Mouse (Mus musculus): ENCODE data around the gene Tmem14c. TPM values are rescaled to one million over a fixed set of nuclear protein-coding genes. Genes with fewer than 3 reads are reported as not detected.

The Tmem14c gene
- polyA plus RNA-seq, 1 experiment = 91.8 TPM

GRCm38 (mm10) chr13:41006244-41006643, 9.8 kb upstream of the Tmem14c start:
- no peak overlapping the region for H3K4me3 ChIP-seq (ENCODE audit: insufficient read depth, low read length)
- peaks cover 3% of the 10 kb centered on the region for H3K4me1 ChIP-seq (ENCODE audit: control insufficient read depth, insufficient read depth, low read length)
- no peak overlapping the region for H3K27ac ChIP-seq (ENCODE audit: insufficient read depth, low read length)
- TF ChIP-seq POLR2A (IDR thresholded peaks at IDR 0.05; ENCODE audit: low read depth, low read length) = no peak
- no peak for TF ChIP-seq CTCF (IDR thresholded peaks at IDR 0.05; ENCODE audit: borderline replicate concordance, insufficient read depth, low read length)

GRCm38 (mm10) chr13:41008271-41008670, 7.8 kb upstream of the Tmem14c start:
- TF ChIP-seq POLR2A (IDR thresholded peaks at IDR 0.05; ENCODE audit: low read depth, low read length) = no peak
- no peak for TF ChIP-seq CTCF (IDR thresholded peaks at IDR 0.05; ENCODE audit: borderline replicate concordance, insufficient read depth, low read length)
- Histone ChIP-seq H3K27ac (ENCODE audit: insufficient read depth, low read length) (no peak overlapping the region), H3K4me3 (ENCODE audit: insufficient read depth, low read length) (no peak overlapping the region), H3K4me1 (ENCODE audit: control insufficient read depth, insufficient read depth, low read length) (no peaks in the 10 kb centered on the region)

DNA sequence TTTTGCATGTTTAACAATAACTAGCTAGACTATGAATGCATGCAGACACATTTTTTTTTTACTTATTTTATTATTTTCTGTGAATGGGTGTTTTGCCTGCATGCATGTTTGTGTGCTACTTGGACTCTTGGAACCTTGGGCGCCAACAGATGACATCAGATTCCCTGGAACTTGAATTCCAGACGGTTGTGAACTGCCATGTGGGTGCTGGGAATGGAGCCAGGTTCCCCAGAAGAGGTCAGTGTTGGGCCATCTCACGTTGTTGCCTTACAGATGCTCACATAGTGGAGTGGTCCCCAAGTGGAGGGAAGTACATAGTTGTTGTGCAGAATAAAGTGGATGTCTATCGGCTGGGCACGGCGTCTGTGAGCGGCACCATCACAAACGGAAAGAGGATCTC, 7.1 kb upstream of the Tmem14c start:
- TF ChIP-seq POLR2A (IDR thresholded peaks at IDR 0.05; ENCODE audit: low read depth, low read length) (no peak), CTCF (IDR thresholded peaks at IDR 0.05; ENCODE audit: borderline replicate concordance, insufficient read depth, low read length) (no peak)
- Histone ChIP-seq H3K4me3 (ENCODE audit: insufficient read depth, low read length) (no peak overlapping the region), H3K27ac (ENCODE audit: insufficient read depth, low read length) (no peak overlapping the region), H3K4me1 (ENCODE audit: control insufficient read depth, insufficient read depth, low read length) (no peaks in the 10 kb centered on the region)

DNA sequence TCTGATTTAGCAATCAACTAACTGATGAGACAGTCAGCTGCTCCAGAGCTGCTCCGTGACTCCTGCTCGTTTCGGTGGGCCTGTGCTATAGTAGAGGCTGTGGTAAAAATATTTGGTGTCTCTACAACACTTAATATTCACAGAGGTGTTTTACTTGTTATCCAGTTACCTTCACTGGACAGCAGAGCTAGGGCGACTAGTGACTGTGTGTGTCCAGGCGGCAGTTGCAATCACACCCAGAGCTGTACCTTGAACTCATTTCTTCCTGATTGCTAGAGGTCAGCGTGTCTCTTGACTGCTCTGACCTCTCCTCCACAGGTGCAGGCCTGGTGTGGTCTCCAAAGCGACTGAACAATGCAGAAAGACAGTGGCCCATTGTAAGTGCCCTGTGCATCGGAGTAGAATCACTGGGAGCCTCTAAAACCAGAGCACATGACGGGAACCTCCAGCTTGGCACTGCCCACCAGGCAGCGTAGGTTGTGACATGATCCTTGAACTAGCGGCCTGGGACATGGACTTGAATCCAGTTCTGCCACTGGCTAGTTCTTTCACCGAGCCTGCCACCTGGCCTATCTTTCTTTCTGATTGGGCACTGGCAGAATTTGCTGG, 809 bp downstream of the Tmem14c start:
- TF ChIP-seq POLR2A (IDR thresholded peaks at IDR 0.05; ENCODE audit: low read depth, low read length) (no peak), CTCF (IDR thresholded peaks at IDR 0.05; ENCODE audit: borderline replicate concordance, insufficient read depth, low read length) (no peak)
- Histone ChIP-seq H3K4me1 (ENCODE audit: control insufficient read depth, insufficient read depth, low read length) (0 out of 2 replicates have a peak, but pooled peaks cover 5% of the 10 kb centered on the region), H3K27ac (ENCODE audit: insufficient read depth, low read length) (peak overlapping the region; percentile 79), H3K4me3 (ENCODE audit: insufficient read depth, low read length) (peak overlapping the region; percentile 78)

DNA sequence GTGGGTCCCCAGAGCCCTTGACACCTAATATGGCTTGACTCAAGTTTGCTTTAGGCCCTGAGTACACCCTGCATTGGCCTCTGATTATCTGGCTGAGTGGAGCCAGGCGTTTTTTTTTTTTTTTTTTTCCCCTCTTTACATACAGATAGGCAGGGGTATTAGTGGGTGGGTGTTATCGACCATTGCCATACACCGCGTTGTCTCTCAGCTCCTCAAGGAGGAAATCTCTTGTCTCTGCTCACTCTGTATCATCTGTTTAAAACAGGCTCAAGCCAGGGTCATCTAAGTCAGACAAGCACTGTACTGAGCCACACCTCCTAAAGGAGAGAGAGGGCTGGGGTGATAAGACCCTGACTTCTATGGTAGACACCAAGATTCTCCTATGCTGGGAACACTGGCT, 1.7 kb downstream of the Tmem14c start:
- H3K4me1 ChIP-seq (ENCODE audit: control insufficient read depth, insufficient read depth, low read length) = 0 out of 2 replicates have a peak, but pooled peaks cover 5% of the 10 kb centered on the region
- no peak overlapping the region for H3K27ac ChIP-seq (ENCODE audit: insufficient read depth, low read length)
- TF ChIP-seq POLR2A (IDR thresholded peaks at IDR 0.05; ENCODE audit: low read depth, low read length) (no peak), CTCF (IDR thresholded peaks at IDR 0.05; ENCODE audit: borderline replicate concordance, insufficient read depth, low read length) (no peak)
- no peak overlapping the region for H3K4me3 ChIP-seq (ENCODE audit: insufficient read depth, low read length)

DNA sequence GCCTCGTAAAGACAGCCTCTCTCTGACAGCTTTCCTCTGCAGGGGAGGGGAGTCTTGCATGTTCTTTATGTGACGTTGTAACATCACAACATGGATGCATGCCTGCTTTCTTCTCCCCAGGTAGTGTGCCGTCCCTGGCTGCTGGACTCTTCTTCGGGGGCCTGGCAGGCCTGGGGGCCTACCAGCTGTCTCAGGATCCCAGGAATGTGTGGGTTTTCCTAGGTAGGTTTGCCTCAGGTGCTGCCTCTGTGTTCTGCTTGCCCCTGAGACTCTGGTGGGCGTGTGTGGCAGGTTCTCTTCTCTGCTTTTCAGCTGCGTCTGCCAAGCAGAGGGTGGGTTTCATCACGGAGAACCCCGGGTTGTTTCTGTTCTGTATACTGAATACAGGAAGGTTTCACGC, 2.1 kb downstream of the Tmem14c start:
- 0 out of 2 replicates have a peak, but pooled peaks cover 5% of the 10 kb centered on the region for H3K4me1 ChIP-seq (ENCODE audit: control insufficient read depth, insufficient read depth, low read length)
- no peak overlapping the region for H3K27ac ChIP-seq (ENCODE audit: insufficient read depth, low read length)
- TF ChIP-seq POLR2A (IDR thresholded peaks at IDR 0.05; ENCODE audit: low read depth, low read length) (no peak), CTCF (IDR thresholded peaks at IDR 0.05; ENCODE audit: borderline replicate concordance, insufficient read depth, low read length) (no peak)
- no peak overlapping the region for H3K4me3 ChIP-seq (ENCODE audit: insufficient read depth, low read length)

DNA sequence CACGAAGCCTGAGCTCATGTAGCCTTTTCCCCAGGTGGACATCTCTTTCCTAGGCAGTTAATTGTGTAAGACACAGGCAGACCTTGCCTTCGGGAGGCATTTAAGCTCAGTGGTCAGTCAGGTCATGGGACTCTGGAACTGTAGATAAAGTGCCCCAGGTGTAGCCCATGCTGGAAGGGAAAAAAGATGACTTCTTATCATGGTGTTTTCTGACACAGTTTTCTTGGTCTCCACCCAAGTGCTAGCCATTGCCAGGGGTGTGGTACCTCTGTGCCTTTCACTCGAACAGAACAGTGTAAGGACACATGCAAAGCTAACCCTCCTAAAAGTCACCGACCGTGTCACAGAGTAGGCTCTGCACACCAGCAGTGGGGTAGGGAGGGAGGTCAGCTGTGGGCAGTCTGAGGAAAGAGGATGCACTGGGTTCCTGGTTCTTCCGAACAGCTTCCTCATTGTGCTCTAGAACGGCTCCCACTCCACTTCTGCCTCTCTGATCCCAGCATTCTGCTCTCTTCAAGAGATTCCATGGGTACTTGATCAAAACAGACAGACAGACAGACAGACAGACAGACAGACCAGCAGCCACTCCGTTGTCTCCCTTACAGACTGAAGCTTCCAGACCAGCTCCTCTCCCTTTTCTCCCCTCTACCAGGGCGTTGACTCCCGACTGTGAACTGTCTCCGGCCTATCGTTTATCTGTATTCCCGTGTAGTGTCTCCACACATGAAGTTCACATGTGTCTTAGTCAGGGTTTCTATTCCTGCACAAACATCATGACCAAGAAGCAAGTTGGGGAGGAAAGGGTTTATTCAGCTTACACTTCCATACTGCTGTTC, 2.9 kb downstream of the Tmem14c start:
- Histone ChIP-seq H3K4me3 (ENCODE audit: insufficient read depth, low read length) (no peak overlapping the region), H3K27ac (ENCODE audit: insufficient read depth, low read length) (no peak overlapping the region), H3K4me1 (ENCODE audit: control insufficient read depth, insufficient read depth, low read length) (0 out of 2 replicates have a peak, but pooled peaks cover 5% of the 10 kb centered on the region)
- TF ChIP-seq POLR2A (IDR thresholded peaks at IDR 0.05; ENCODE audit: low read depth, low read length) = no peak
- no peak for TF ChIP-seq CTCF (IDR thresholded peaks at IDR 0.05; ENCODE audit: borderline replicate concordance, insufficient read depth, low read length)

DNA sequence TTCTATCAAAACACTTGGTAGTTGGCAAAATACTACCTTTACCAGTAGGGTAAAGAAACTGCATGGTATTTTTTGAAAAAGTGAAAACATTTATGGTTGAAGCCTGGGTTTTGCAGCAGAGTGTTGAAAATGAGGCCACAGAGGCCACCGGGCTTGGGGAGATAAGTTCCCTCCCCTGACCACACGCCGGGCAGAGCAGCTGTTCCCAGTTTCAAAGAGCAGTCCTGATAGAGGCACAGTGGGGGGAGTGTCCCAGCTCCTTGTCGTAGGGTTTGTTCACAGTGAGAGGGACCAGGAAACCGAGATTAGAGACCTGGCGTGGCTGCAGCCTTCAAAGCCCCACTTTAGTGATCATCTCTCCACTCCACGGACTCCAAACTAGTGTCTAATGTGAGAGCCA, 4.4 kb downstream of the Tmem14c start:
- H3K4me1 ChIP-seq (ENCODE audit: control insufficient read depth, insufficient read depth, low read length) = 0 out of 2 replicates have a peak, but pooled peaks cover 5% of the 10 kb centered on the region
- no peak overlapping the region for H3K4me3 ChIP-seq (ENCODE audit: insufficient read depth, low read length)
- no peak overlapping the region for H3K27ac ChIP-seq (ENCODE audit: insufficient read depth, low read length)
- TF ChIP-seq POLR2A (IDR thresholded peaks at IDR 0.05; ENCODE audit: low read depth, low read length) (no peak), CTCF (IDR thresholded peaks at IDR 0.05; ENCODE audit: borderline replicate concordance, insufficient read depth, low read length) (no peak)

DNA sequence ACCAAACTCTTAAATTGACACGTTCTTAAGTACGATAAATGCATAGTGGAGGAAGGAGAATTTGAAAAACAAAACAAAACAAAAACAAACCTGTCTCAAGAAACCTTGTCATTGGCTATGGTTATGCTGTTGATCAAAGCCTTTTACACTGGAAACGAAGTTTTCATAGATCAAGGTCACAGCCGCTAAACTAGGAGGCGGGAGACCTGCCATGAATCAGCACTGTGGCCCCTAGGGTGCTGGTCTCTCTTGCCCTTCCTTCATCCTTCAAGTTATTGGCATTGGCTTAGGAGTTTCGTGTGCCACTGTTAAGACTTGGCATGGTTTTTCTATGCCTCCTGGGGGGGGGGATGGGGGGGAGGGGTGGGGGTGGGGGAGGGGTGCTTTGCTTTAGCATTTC, 5.5 kb downstream of the Tmem14c start:
- H3K4me1 ChIP-seq (ENCODE audit: control insufficient read depth, insufficient read depth, low read length) = 0 out of 2 replicates have a peak, but pooled peaks cover 5% of the 10 kb centered on the region
- no peak overlapping the region for H3K27ac ChIP-seq (ENCODE audit: insufficient read depth, low read length)
- no peak for TF ChIP-seq POLR2A (IDR thresholded peaks at IDR 0.05; ENCODE audit: low read depth, low read length)
- no peak for TF ChIP-seq CTCF (IDR thresholded peaks at IDR 0.05; ENCODE audit: borderline replicate concordance, insufficient read depth, low read length)
- H3K4me3 ChIP-seq (ENCODE audit: insufficient read depth, low read length) = no peak overlapping the region

GRCm38 (mm10) chr13:41022099-41022498, 6.0 kb downstream of the Tmem14c start:
- H3K4me3 ChIP-seq (ENCODE audit: insufficient read depth, low read length) = no peak overlapping the region
- TF ChIP-seq CTCF (IDR thresholded peaks at IDR 0.05; ENCODE audit: borderline replicate concordance, insufficient read depth, low read length) = no peak
- no peak for TF ChIP-seq POLR2A (IDR thresholded peaks at IDR 0.05; ENCODE audit: low read depth, low read length)
- 0 out of 2 replicates have a peak, but pooled peaks cover 3% of the 10 kb centered on the region for H3K4me1 ChIP-seq (ENCODE audit: control insufficient read depth, insufficient read depth, low read length)
- no peak overlapping the region for H3K27ac ChIP-seq (ENCODE audit: insufficient read depth, low read length)
